Mouse (Mus musculus) lung, postnatal 25 days (tissue): ENCODE measurements around the gene Zfp423.
"Not testable (repeated sequence)": the region's sequence is repeated elsewhere in the genome, so short reads cannot be mapped to it uniquely, and the experiment has no call there.

Source experiments
- DNase-seq: peaks from one replicate; pipeline ENCODE4 v3.0.0; 2022; ENCODE audit warnings: low spot score

Zfp423 gene

GRCm38 (mm10) chr8:87895203-87896041 is 64.0 kb downstream of the Zfp423 start:
- no peak for DNase-seq

- no peak for DNase-seq
Measured at GRCm38 (mm10) chr8:87894287-87894686, 65.1 kb downstream of the Zfp423 start.

GRCm38 (mm10) chr8:87893547-87893946 is 65.8 kb downstream of the Zfp423 start:
- DNase-seq, result no peak

GRCm38 (mm10) chr8:87892891-87893290 is 66.5 kb downstream of the Zfp423 start:
- no peak for DNase-seq

GRCm38 (mm10) chr8:87891884-87892283 is 67.5 kb downstream of the Zfp423 start:
- peak; percentile 12 for DNase-seq

GRCm38 (mm10) chr8:87887956-87888355 is 71.4 kb downstream of the Zfp423 start:
- DNase-seq, result no peak

GRCm38 (mm10) chr8:87881088-87881487 is 78.3 kb downstream of the Zfp423 start:
- DNase-seq, result no peak

- DNase-seq, result no peak
Measured at GRCm38 (mm10) chr8:87875852-87876251, 83.5 kb downstream of the Zfp423 start.

GRCm38 (mm10) chr8:87875452-87875851 is 83.9 kb downstream of the Zfp423 start:
- DNase-seq, result no peak

- DNase-seq, result no peak
Measured at GRCm38 (mm10) chr8:87872987-87873550, 86.3 kb downstream of the Zfp423 start.

- DNase-seq, result no peak
Measured at GRCm38 (mm10) chr8:87872356-87872930, 87.0 kb downstream of the Zfp423 start.

GRCm38 (mm10) chr8:87866586-87866985 is 92.8 kb downstream of the Zfp423 start:
- no peak for DNase-seq

GRCm38 (mm10) chr8:87864236-87864635 is 95.2 kb downstream of the Zfp423 start:
- no peak for DNase-seq

GRCm38 (mm10) chr8:87863128-87863527 is 96.3 kb downstream of the Zfp423 start:
- DNase-seq, result no peak

GRCm38 (mm10) chr8:87861718-87862117 is 97.7 kb downstream of the Zfp423 start:
- no peak for DNase-seq

GRCm38 (mm10) chr8:87860905-87861304 is 98.5 kb downstream of the Zfp423 start:
- no peak for DNase-seq

GRCm38 (mm10) chr8:87851871-87852270 is 107.5 kb downstream of the Zfp423 start:
- peak; percentile 14 for DNase-seq

- DNase-seq, result no peak
Measured at GRCm38 (mm10) chr8:87851380-87851779, 108.0 kb downstream of the Zfp423 start.

GRCm38 (mm10) chr8:87848836-87849235 is 110.6 kb downstream of the Zfp423 start:
- DNase-seq, result no peak

GRCm38 (mm10) chr8:87847796-87848195 is 111.6 kb downstream of the Zfp423 start:
- no peak for DNase-seq

- DNase-seq, result not testable (repeated sequence)
Measured at GRCm38 (mm10) chr8:87842096-87842495, 117.3 kb downstream of the Zfp423 start.

- DNase-seq, result no peak
Measured at GRCm38 (mm10) chr8:87837266-87837665, 122.1 kb downstream of the Zfp423 start.

GRCm38 (mm10) chr8:87836866-87837265 is 122.5 kb downstream of the Zfp423 start:
- peak; percentile 44 for DNase-seq
